Mouse (Mus musculus): ENCODE results near the gene Nrip2.

DNA sequence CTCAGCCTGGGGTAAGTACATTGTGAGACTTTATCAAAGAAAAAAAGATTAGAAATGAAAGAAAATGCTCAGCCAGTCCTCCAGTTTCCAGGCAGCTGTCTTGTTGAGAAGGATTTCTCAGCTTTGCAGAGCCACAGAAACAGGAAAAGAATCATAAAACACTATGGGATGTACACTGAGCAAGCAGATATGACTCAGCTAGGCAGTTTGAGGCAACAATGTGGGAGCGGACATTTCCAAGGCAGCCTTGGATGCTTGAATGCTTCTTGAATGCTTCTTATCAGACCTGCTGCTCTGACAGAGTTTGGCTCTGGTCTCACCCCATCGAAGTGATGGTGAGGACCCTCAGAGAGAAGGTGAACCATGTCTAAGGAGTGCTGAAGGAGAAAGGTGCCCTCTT lies 21.9 kb downstream of the Nrip2 start:
- TF ChIP-seq CTCF (IDR thresholded peaks at IDR 0.05; ENCODE audit: low read depth, low read length), result no peak
- TF ChIP-seq POLR2A (IDR thresholded peaks at IDR 0.05; ENCODE audit: borderline replicate concordance, low read depth, low read length), result no peak

Measured in bone marrow macrophage, adult 2 months (primary cell).